Mouse (Mus musculus) liver, embryonic 12.5 days (tissue): ENCODE results near the gene Kbtbd4. TPM values are rescaled to one million over a fixed set of nuclear protein-coding genes. Genes with fewer than 3 reads are reported as not detected.
"Not testable (repeated sequence)": the region's sequence is repeated elsewhere in the genome, so short reads cannot be mapped to it uniquely, and the experiment has no call there.

ENCODE experiments used
- ATAC-seq: fragments of 200-750 bp; cut with Nextera tagmentation; 2 replicates; pipeline ENCODE4 v1.8.0; 2017; ENCODE audit warnings: moderate number of reproducible peaks, mild to moderate bottlenecking, moderate library complexity
- H3K27ac ChIP-seq: fragments of 300-500 bp; sonication (generic); 2 replicates; pipeline ENCODE4 v1.5.1; 2016; ENCODE audit warnings: mild to moderate bottlenecking
- H3K27me3 ChIP-seq: fragments of 300-500 bp; sonication (generic); replicated peaks from 2 replicates; pipeline ENCODE4 v1.6.1; 2016; ENCODE audit warnings: mild to moderate bottlenecking, moderate library complexity
- H3K36me3 ChIP-seq: fragments of 300-500 bp; sonication (generic); 2 replicates; pipeline ENCODE4 v1.6.1; 2016; ENCODE audit warnings: mild to moderate bottlenecking, moderate library complexity
- H3K4me1 ChIP-seq: fragments of 300-500 bp; sonication (generic); 2 replicates; pipeline ENCODE4 v1.6.1; 2016
- H3K4me2 ChIP-seq: fragments of 300-500 bp; sonication (generic); 2 replicates; pipeline ENCODE4 v1.6.1; 2016; ENCODE audit warnings: mild to moderate bottlenecking, moderate library complexity
- H3K4me3 ChIP-seq: fragments of 300-500 bp; sonication (generic); 2 replicates; pipeline ENCODE4 v1.5.1; 2016; ENCODE audit warnings: mild to moderate bottlenecking, moderate library complexity
- H3K9ac ChIP-seq: fragments of 300-500 bp; sonication (generic); 2 replicates; pipeline ENCODE4 v1.6.1; 2016; ENCODE audit warnings: mild to moderate bottlenecking, moderate library complexity
- H3K9me3 ChIP-seq: fragments of 300-500 bp; sonication (generic); replicated peaks from 2 replicates; pipeline ENCODE4 v1.6.1; 2016; ENCODE audit warnings: mild to moderate bottlenecking, moderate library complexity
- WGBS: fragments of 180-500 bp; shearing (Covaris S2); methylation state at CpG from one replicate; pipeline ENCODE4 v1.1.7; 2016; ENCODE audit not compliant: insufficient replicate concordance; 5-methylcytosine and 5-hydroxymethylcytosine counted together
- polyA plus RNA-seq: library from polyadenylated mRNA; unstranded; fragments of >200 nt; fragmentation: Nextera tagmentation; extraction: Ambion mirVana; gene quantifications from 2 replicates; pipeline ENCODE4 v1.2.1, GENCODE M21; 2016

Gene Kbtbd4
- polyA plus RNA-seq, 1 experiment from 2014 or later = 26.0 TPM

DNA sequence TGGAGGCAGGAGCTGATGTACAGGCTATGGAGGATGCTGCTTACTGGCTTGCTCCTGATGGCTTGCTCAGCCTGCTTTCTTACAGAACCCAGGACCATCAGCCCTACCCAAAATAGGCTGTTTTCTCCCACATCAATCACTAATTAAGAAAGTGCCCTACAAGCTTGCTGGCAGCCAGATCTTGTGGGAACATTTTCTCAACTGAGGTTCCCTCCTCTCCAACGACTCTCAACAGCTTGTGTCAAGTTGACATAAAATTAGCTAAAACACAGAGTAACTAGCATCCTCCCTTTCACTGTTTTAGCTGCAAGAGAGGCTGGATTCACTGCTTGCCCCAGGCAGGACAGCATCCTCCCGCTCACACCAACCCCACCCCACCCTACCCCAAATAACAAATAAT is 22.7 kb upstream of the Kbtbd4 start:
- peaks cover 89% of the 10 kb centered on the region for H3K27me3 ChIP-seq
- no peak overlapping the region for H3K9ac ChIP-seq
- peaks cover 33% of the 10 kb centered on the region for H3K4me1 ChIP-seq
- no peak overlapping the region for H3K4me3 ChIP-seq
- H3K27ac ChIP-seq = no peak overlapping the region
- no peak for ATAC-seq
- WGBS = 62% methylated on average over 2 of the region's 2 CpGs
- H3K4me2 ChIP-seq = no peak overlapping the region
- H3K36me3 ChIP-seq = no peaks in the 10 kb centered on the region
- 0 out of 2 replicates have a peak, but pooled peaks cover 5% of the 10 kb centered on the region for H3K9me3 ChIP-seq

- Histone ChIP-seq H3K27me3 (peaks cover 96% of the 10 kb centered on the region), H3K4me2 (peak within 1 kb of the TSS; percentile 70), H3K27ac (no peak within 1 kb of the TSS), H3K9ac (peak within 1 kb of the TSS; percentile 33; the same call in 1 of the 2 replicates), H3K9me3 (0 out of 2 replicates have a peak, but pooled peaks cover 5% of the 10 kb centered on the region), H3K4me1 (peaks cover 43% of the 10 kb centered on the region), H3K36me3 (no peaks in the 10 kb centered on the region), H3K4me3 (peak within 1 kb of the TSS; percentile 52)
- no peak for ATAC-seq
- 3% methylated on average over 45 of the region's 45 CpGs for WGBS
Measured at GRCm38 (mm10) chr2:90885218-90886041, 19.1 kb upstream of the Kbtbd4 start, which contains the start of gene C1qtnf4. Gene C1qtnf4, plus strand, starts transcription at chr2:90885860.

DNA sequence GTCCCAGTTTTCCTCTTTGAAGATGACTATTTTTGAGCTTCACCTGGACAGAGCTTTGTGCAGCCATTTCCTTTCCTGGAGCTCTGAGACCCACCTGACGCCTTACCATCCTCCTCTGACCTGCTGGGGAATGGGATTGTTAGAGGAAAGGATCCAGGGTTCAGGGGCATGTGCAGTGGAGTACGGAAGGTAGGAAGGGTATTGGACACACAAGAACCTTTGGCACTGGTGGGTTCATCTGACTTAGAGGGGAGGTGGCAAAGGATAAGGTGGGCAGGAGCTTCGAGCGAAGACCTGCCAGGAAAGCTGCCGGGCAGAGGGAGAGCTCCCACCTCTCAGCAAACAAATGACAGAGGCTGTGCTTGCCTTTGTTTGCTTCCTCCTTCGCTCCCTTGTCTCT is 18.1 kb upstream of the Kbtbd4 start:
- H3K9ac ChIP-seq = no peak overlapping the region
- H3K4me2 ChIP-seq = peak overlapping the region; percentile 70
- no peak overlapping the region for H3K27ac ChIP-seq
- peaks cover 51% of the 10 kb centered on the region for H3K4me1 ChIP-seq
- 0 out of 2 replicates have a peak, but pooled peaks cover 5% of the 10 kb centered on the region for H3K9me3 ChIP-seq
- H3K4me3 ChIP-seq = no peak overlapping the region
- no peak for ATAC-seq
- H3K36me3 ChIP-seq = no peaks in the 10 kb centered on the region
- H3K27me3 ChIP-seq = peaks cover 91% of the 10 kb centered on the region
- WGBS = 38% methylated on average over 6 of the region's 6 CpGs

- H3K9me3 ChIP-seq = 0 out of 2 replicates have a peak, but pooled peaks cover 5% of the 10 kb centered on the region
- H3K4me2 ChIP-seq = no peak overlapping the region
- peaks cover 85% of the 10 kb centered on the region for H3K27me3 ChIP-seq
- ATAC-seq = no peak
- H3K27ac ChIP-seq = no peak overlapping the region
- no peak overlapping the region for H3K9ac ChIP-seq
- H3K36me3 ChIP-seq = peaks cover 6% of the 10 kb centered on the region
- H3K4me3 ChIP-seq = no peak overlapping the region
- WGBS = 58% methylated on average over 5 of the region's 5 CpGs
- peaks cover 62% of the 10 kb centered on the region for H3K4me1 ChIP-seq
Measured at GRCm38 (mm10) chr2:90887627-90888026, 16.9 kb upstream of the Kbtbd4 start.

DNA sequence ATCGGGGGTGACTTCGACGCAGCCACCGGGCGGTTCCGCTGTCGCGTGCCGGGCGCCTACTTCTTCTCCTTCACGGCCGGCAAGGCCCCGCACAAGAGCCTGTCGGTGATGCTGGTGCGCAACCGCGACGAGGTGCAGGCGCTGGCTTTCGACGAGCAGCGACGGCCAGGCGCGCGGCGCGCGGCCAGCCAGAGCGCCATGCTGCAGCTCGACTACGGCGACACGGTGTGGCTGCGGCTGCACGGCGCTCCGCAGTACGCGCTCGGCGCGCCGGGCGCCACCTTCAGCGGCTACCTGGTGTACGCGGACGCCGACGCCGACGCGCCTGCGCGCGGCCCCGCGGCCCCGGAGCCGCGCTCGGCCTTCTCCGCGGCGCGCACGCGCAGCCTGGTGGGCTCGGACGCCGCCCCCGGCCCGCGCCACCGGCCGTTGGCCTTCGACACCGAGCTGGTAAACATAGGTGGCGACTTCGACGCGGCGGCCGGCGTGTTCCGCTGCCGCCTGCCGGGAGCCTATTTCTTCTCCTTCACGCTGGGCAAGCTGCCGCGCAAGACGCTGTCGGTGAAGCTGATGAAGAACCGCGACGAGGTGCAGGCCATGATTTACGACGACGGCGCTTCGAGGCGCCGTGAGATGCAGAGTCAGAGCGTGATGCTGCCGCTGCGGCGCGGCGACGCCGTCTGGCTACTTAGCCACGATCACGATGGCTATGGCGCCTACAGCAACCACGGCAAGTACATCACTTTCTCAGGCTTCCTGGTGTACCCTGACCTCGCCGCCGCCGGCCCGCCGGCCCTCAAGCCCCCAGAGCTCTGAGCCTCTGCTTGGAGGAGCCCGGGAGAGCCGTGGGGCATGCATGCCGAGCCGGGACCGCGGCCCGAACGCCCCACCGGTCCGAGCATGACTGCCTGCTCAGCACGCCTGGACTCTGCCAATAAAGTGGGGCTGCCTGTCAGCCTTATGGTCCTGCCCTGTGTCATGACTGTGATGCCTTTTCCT is 14.7 kb upstream of the Kbtbd4 start:
- Histone ChIP-seq H3K27ac (peak overlapping the region; percentile 84), H3K4me3 (peak overlapping the region; percentile 71), H3K36me3 (peaks cover 21% of the 10 kb centered on the region), H3K9me3 (no peaks in the 10 kb centered on the region), H3K27me3 (peaks cover 63% of the 10 kb centered on the region), H3K4me1 (peaks cover 84% of the 10 kb centered on the region), H3K9ac (peak overlapping the region; percentile 68), H3K4me2 (peak overlapping the region; percentile 81)
- peak; percentile 70 for ATAC-seq
- WGBS = 5% methylated on average over 118 of the region's 133 CpGs

DNA sequence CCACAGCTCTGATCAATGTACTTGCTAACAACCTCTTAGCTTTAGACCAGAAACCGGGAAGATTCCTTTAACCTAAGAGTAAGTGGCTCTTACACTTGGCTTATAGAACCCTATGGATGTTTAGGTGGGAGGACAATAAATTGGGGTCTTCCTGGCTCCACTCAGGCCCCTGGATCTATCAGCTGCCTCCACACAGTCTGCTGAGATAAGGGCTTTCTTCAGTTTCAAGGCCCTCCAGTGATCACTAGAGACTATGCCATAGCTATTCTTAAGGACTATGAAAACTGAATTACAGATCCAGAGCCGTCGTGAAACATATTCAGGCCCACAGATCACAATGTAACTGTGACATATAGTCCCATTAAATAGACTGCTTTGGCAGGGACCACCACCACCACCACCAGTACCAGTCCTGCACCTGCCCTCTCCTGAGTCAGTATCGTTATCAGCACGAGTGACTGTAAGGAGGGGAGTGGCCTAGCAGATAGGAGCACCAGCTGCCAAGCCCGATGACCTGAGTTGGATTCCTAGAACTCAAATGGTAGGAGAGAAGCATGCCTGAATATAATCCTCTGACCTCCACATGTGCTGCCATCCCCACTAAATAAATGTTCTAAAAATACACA is 10.8 kb upstream of the Kbtbd4 start:
- Histone ChIP-seq H3K4me3 (peak overlapping the region; percentile 25; the same call in 1 of the 2 replicates), H3K27me3 (peaks cover 24% of the 10 kb centered on the region), H3K9ac (peak overlapping the region; percentile 72), H3K4me2 (peak overlapping the region; percentile 63), H3K27ac (peak overlapping the region; percentile 95), H3K4me1 (peaks cover 78% of the 10 kb centered on the region), H3K36me3 (peaks cover 58% of the 10 kb centered on the region), H3K9me3 (no peaks in the 10 kb centered on the region)
- WGBS = 33% methylated on average over 6 of the region's 6 CpGs
- peak; percentile 91 for ATAC-seq

GRCm38 (mm10) chr2:90894299-90894677 is 10.3 kb upstream of the Kbtbd4 start:
- peaks cover 19% of the 10 kb centered on the region for H3K27me3 ChIP-seq
- H3K4me1 ChIP-seq = peaks cover 73% of the 10 kb centered on the region
- H3K9me3 ChIP-seq = not testable (repeated sequence)
- peaks cover 63% of the 10 kb centered on the region for H3K36me3 ChIP-seq
- H3K9ac ChIP-seq = peak overlapping the region; percentile 72
- whole genome bisulfite sequencing = 23% methylated on average over 3 of the region's 3 CpGs
- peak; percentile 8; the same call in 1 of the 2 replicates for ATAC-seq
- peak overlapping the region; percentile 25; the same call in 1 of the 2 replicates for H3K4me3 ChIP-seq
- H3K27ac ChIP-seq = peak overlapping the region; percentile 95
- H3K4me2 ChIP-seq = peak overlapping the region; percentile 63

- H3K4me2 ChIP-seq = peak overlapping the region; percentile 83
- peak overlapping the region; percentile 88 for H3K4me3 ChIP-seq
- WGBS = 70% methylated on average over 2 of the region's 2 CpGs
- peak overlapping the region; percentile 91 for H3K27ac ChIP-seq
- ATAC-seq = no peak
- no peaks in the 10 kb centered on the region for H3K27me3 ChIP-seq
- H3K36me3 ChIP-seq = peaks cover 71% of the 10 kb centered on the region
- peak overlapping the region; percentile 94 for H3K9ac ChIP-seq
- H3K9me3 ChIP-seq = no peaks in the 10 kb centered on the region
- H3K4me1 ChIP-seq = peaks cover 40% of the 10 kb centered on the region
Measured at GRCm38 (mm10) chr2:90903398-90903797, 1.1 kb upstream of the Kbtbd4 start.

GRCm38 (mm10) chr2:90904856-90905224 is 300 bp downstream of the Kbtbd4 start:
- H3K4me3 ChIP-seq = peak overlapping the region; percentile 88
- peak overlapping the region; percentile 91 for H3K27ac ChIP-seq
- ATAC-seq = peak; percentile 73
- no peaks in the 10 kb centered on the region for H3K27me3 ChIP-seq
- H3K36me3 ChIP-seq = peaks cover 71% of the 10 kb centered on the region
- no peaks in the 10 kb centered on the region for H3K9me3 ChIP-seq
- peak overlapping the region; percentile 83 for H3K4me2 ChIP-seq
- under 1% methylated on average over 21 of the region's 21 CpGs for WGBS
- H3K4me1 ChIP-seq = peaks cover 40% of the 10 kb centered on the region
- H3K9ac ChIP-seq = peak overlapping the region; percentile 94

DNA sequence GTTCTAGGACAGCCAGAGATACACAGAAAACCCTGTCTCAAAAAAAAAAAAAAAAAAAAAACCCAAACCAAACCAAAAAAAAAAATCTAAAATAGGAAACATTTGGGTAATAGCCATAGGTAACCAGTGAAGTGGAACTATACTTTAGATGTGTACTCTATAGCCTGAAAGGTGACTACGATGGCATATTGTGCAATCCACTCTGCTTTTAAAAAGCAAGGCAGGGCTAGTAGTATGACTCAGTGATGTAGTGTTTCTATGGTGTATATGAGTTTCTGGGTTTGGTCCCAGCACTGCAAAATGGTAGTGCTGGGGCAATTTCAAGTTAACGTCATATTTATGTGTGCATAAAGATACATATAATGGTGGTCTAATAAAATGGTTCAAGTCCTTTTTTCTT is 2.2 kb downstream of the Kbtbd4 start:
- Histone ChIP-seq H3K27me3 (no peaks in the 10 kb centered on the region), H3K36me3 (peaks cover 73% of the 10 kb centered on the region), H3K9ac (no peak overlapping the region), H3K4me3 (no peak overlapping the region), H3K4me1 (peaks cover 40% of the 10 kb centered on the region), H3K27ac (no peak overlapping the region), H3K9me3 (no peaks in the 10 kb centered on the region), H3K4me2 (no peak overlapping the region)
- 87% methylated on average over 2 of the region's 2 CpGs for WGBS
- no peak for ATAC-seq

GRCm38 (mm10) chr2:90910861-90911260 is 6.3 kb downstream of the Kbtbd4 start:
- no peak overlapping the region for H3K4me3 ChIP-seq
- H3K4me1 ChIP-seq = peaks cover 26% of the 10 kb centered on the region
- 35% methylated on average over 1 of the region's 1 CpGs for WGBS
- no peaks in the 10 kb centered on the region for H3K27me3 ChIP-seq
- H3K9me3 ChIP-seq = no peaks in the 10 kb centered on the region
- H3K27ac ChIP-seq = no peak overlapping the region
- peaks cover 92% of the 10 kb centered on the region for H3K36me3 ChIP-seq
- H3K9ac ChIP-seq = no peak overlapping the region
- no peak overlapping the region for H3K4me2 ChIP-seq
- ATAC-seq = no peak
